In genomic region chr7:30347828-30348227, GRCm38 (mm10) we compare ENCODE assay signal across 8 mouse cellular contexts. TPM values are rescaled to one million over a fixed set of nuclear protein-coding genes. Genes with fewer than 3 reads are reported as not detected.
DNase-seq lines count a peak whose midpoint lies in the region; ATAC-seq and TF ChIP-seq lines count a peak whose summit lies in the region.

No protein-coding gene starts in this region.

- no peak overlapping the region for H3K27ac ChIP-seq in limb, embryonic 14.5 days (replicated peaks; ENCODE audit: low read depth, low read length)

- H3K4me1 ChIP-seq in limb, embryonic 14.5 days (ENCODE audit: control insufficient read depth, insufficient read depth, low read length), result no peaks in the 10 kb centered on the region

- peaks cover 19% of the 10 kb centered on the region for H3K27me3 ChIP-seq in limb, embryonic 14.5 days (ENCODE audit: control insufficient read depth, insufficient read depth, low read length)

- no peaks in the 10 kb centered on the region for H3K9me3 ChIP-seq in limb, embryonic 14.5 days (ENCODE audit: control insufficient read depth, low read length)

- TF ChIP-seq POLR2A in limb, embryonic 14.5 days (IDR thresholded peaks at IDR 0.05; ENCODE audit: borderline replicate concordance, extremely low read depth, insufficient read depth, insufficient read length), result no peak

- H3K4me2 ChIP-seq in limb, embryonic 14.5 days (replicated peaks; ENCODE audit: low read depth, low read length, severe bottlenecking), result no peak overlapping the region

- no peaks in the 10 kb centered on the region for H3K36me3 ChIP-seq in limb, embryonic 14.5 days (ENCODE audit: control insufficient read depth, insufficient read depth, low read length)

- H3K9ac ChIP-seq in limb, embryonic 14.5 days (ENCODE audit: low read depth, low read length, severe bottlenecking), result no peak overlapping the region

- ATAC-seq in limb, embryonic 14.5 days (ENCODE audit: low FRiP score, low read depth), result no peak

- DNase-seq in 3134 (ENCODE audit: extremely low read depth, insufficient read length, low spot score) (peak; percentile 84), MN1 (ENCODE audit: low spot score) (peak; percentile 76)
- peak; percentile 88 to 90 for DNase-seq in cerebellum, postnatal 10 days
- DNase-seq in frontal cortex, postnatal 14 days (ENCODE audit: low spot score in 2 of 2), result peak; percentile 65 to 67
- DNase-seq in kidney, adult 9 months, result peak; percentile 68
- peak; percentile 54 for DNase-seq in limb, embryonic 14.5 days (ENCODE audit: low spot score)
- DNase-seq in neural tube, embryonic 10.5 days (ENCODE audit: extremely low spot score, low spot score), result peak; percentile 71
- peak; percentile 76 for DNase-seq in testis, postnatal 10 days (ENCODE audit: low spot score)

- no peak overlapping the region for H3K4me3 ChIP-seq in limb, embryonic 14.5 days (replicated peaks; ENCODE audit: low read length)

- WGBS in limb, embryonic 14.5 days, result 3% methylated on average over 30 of the region's 30 CpGs

RNA-seq across cellular contexts. Expression of gene Lrfn3, which starts 14.7 kb away (rescaled TPM):
- polyA plus RNA-seq in limb, embryonic 14.5 days (2012; rRNA removed), result 11.5 and 17.7 TPM in 2 replicates
- 6.3 and 6.9 TPM in 2 replicates for polyA plus RNA-seq in limb, embryonic 14.5 days (2014; fragmentation: Nextera tagmentation; extraction: Ambion mirVana)

RNA-seq across cellular contexts. Expression of gene Sdhaf1, which starts 24.1 kb away (rescaled TPM):
- polyA plus RNA-seq in limb, embryonic 14.5 days (2012; rRNA removed), result 18.6 and 19.2 TPM in 2 replicates
- 19.7 and 20.7 TPM in 2 replicates for polyA plus RNA-seq in limb, embryonic 14.5 days (2014; fragmentation: Nextera tagmentation; extraction: Ambion mirVana)

RNA-seq across cellular contexts. Expression of gene E130208F15Rik, which starts 26.3 kb away (rescaled TPM):
- 0.98 and 1.1 TPM in 2 replicates for polyA plus RNA-seq in limb, embryonic 14.5 days (2012; rRNA removed)
- not detected in 2 replicates for polyA plus RNA-seq in limb, embryonic 14.5 days (2014; fragmentation: Nextera tagmentation; extraction: Ambion mirVana)

RNA-seq across cellular contexts. Expression of gene Syne4, which starts 33.2 kb away (rescaled TPM):
- polyA plus RNA-seq in limb, embryonic 14.5 days (2012; rRNA removed), result 141 and 209 TPM in 2 replicates
- polyA plus RNA-seq in limb, embryonic 14.5 days (2014; fragmentation: Nextera tagmentation; extraction: Ambion mirVana), result 40.3 and 56.2 TPM in 2 replicates

RNA-seq across cellular contexts. Expression of gene Alkbh6, which starts 39.3 kb away (rescaled TPM):
- 124 and 169 TPM in 2 replicates for polyA plus RNA-seq in limb, embryonic 14.5 days (2012; rRNA removed)
- polyA plus RNA-seq in limb, embryonic 14.5 days (2014; fragmentation: Nextera tagmentation; extraction: Ambion mirVana), result 79.7 and 86.6 TPM in 2 replicates
